Comparison of ENCODE assay signal across 10 mouse cellular contexts in genomic region chr19:47387395-47387794, GRCm38 (mm10).
DNase-seq lines count a peak whose midpoint lies in the region; ATAC-seq and TF ChIP-seq lines count a peak whose summit lies in the region.
"Had no signal": no experiment of that assay in that cellular context is flagged by ENCODE, and none has a peak within 500 bp of the region (broad histone marks: within the 10 kb centered on the region; RNA-seq: fewer than 3 reads in every experiment).

No protein-coding gene starts in this region.

- no peaks in the 10 kb centered on the region for H3K27me3 ChIP-seq in forebrain, embryonic 10.5 days (ENCODE audit: poor library complexity, severe bottlenecking)
- H3K27me3 ChIP-seq in forebrain, embryonic 13.5 days, result no peaks in the 10 kb centered on the region
- no peaks in the 10 kb centered on the region for H3K27me3 ChIP-seq in neural tube, embryonic 13.5 days
- no peaks in the 10 kb centered on the region for H3K27me3 ChIP-seq in lung, embryonic 14.5 days (ENCODE audit: insufficient read depth, low read length)
- no peaks in the 10 kb centered on the region for H3K27me3 ChIP-seq in thymus, adult 2 months (ENCODE audit: control insufficient read depth, insufficient read depth, low read length)

- no peak for TF ChIP-seq CTCF in lung, embryonic 14.5 days (IDR thresholded peaks at IDR 0.05; ENCODE audit: low read depth)
- no peak for TF ChIP-seq CTCF in thymus, adult 2 months (IDR thresholded peaks at IDR 0.05; ENCODE audit: borderline replicate concordance, control insufficient read depth, extremely low read depth, insufficient read depth, low read length, poor library complexity)

- no peak overlapping the region for H3K9ac ChIP-seq in forebrain, embryonic 13.5 days
- H3K9ac ChIP-seq in neural tube, embryonic 13.5 days, result no peak overlapping the region
- peak overlapping the region; percentile 27; the same call in 1 of the 2 replicates for H3K9ac ChIP-seq in lung, embryonic 14.5 days

- 65% methylated on average over 6 of the region's 6 CpGs for WGBS in forebrain, embryonic 10.5 days
- 77% methylated on average over 6 of the region's 6 CpGs for WGBS in forebrain, embryonic 13.5 days
- WGBS in neural tube, embryonic 13.5 days, result 58% methylated on average over 6 of the region's 6 CpGs
- 13% methylated on average over 6 of the region's 6 CpGs for WGBS in lung, embryonic 14.5 days
- 91% methylated on average over 6 of the region's 6 CpGs for WGBS in thymus, adult 2 months

- peaks cover 27% of the 10 kb centered on the region; the same call in 1 of the 2 replicates for H3K4me1 ChIP-seq in forebrain, embryonic 10.5 days
- no peaks in the 10 kb centered on the region for H3K4me1 ChIP-seq in forebrain, embryonic 13.5 days
- H3K4me1 ChIP-seq in neural tube, embryonic 13.5 days (replicated peaks), result peaks cover 12% of the 10 kb centered on the region; the same call in 1 of the 2 replicates
- peaks cover 11% of the 10 kb centered on the region; the same call in 1 of the 2 replicates for H3K4me1 ChIP-seq in lung, embryonic 14.5 days (ENCODE audit: insufficient read depth)
- peaks cover 4% of the 10 kb centered on the region; the same call in 1 of the 2 replicates for H3K4me1 ChIP-seq in thymus, adult 2 months (replicated peaks; ENCODE audit: control insufficient read depth, insufficient read depth, low read length)

- no peak overlapping the region for H3K4me3 ChIP-seq in forebrain, embryonic 10.5 days
- no peak overlapping the region for H3K4me3 ChIP-seq in forebrain, embryonic 13.5 days
- no peak overlapping the region for H3K4me3 ChIP-seq in neural tube, embryonic 13.5 days
- H3K4me3 ChIP-seq in lung, embryonic 14.5 days (ENCODE audit: low read depth, low read length), result no peak overlapping the region
- H3K4me3 ChIP-seq in thymus, adult 2 months (ENCODE audit: control insufficient read depth, insufficient read depth, low read length), result no peak overlapping the region

- H3K4me2 ChIP-seq in forebrain, embryonic 13.5 days, result no peak overlapping the region
- no peak overlapping the region for H3K4me2 ChIP-seq in neural tube, embryonic 13.5 days
- no peak overlapping the region for H3K4me2 ChIP-seq in lung, embryonic 14.5 days

- no peaks in the 10 kb centered on the region for H3K9me3 ChIP-seq in forebrain, embryonic 10.5 days
- no peaks in the 10 kb centered on the region for H3K9me3 ChIP-seq in forebrain, embryonic 13.5 days (replicated peaks)
- H3K9me3 ChIP-seq in neural tube, embryonic 13.5 days, result no peaks in the 10 kb centered on the region
- no peaks in the 10 kb centered on the region for H3K9me3 ChIP-seq in lung, embryonic 14.5 days (ENCODE audit: low read depth, low read length)

- no peak for ATAC-seq in forebrain, embryonic 13.5 days
- no peak for ATAC-seq in neural tube, embryonic 13.5 days (ENCODE audit: low read depth)
- ATAC-seq in lung, embryonic 14.5 days (ENCODE audit: insufficient read depth), result peak; percentile 50; the same call in 1 of the 2 replicates

- intact Hi-C loops in left cerebral cortex, postnatal 4 days (cut with DNase I), result no loop called here

- no peaks in the 10 kb centered on the region for H3K36me3 ChIP-seq in forebrain, embryonic 10.5 days (replicated peaks)
- H3K36me3 ChIP-seq in forebrain, embryonic 13.5 days (ENCODE audit: poor library complexity, severe bottlenecking), result no peaks in the 10 kb centered on the region
- no peaks in the 10 kb centered on the region for H3K36me3 ChIP-seq in neural tube, embryonic 13.5 days
- H3K36me3 ChIP-seq in lung, embryonic 14.5 days (ENCODE audit: insufficient read depth), result no peaks in the 10 kb centered on the region
- no peaks in the 10 kb centered on the region for H3K36me3 ChIP-seq in thymus, adult 2 months (ENCODE audit: control insufficient read depth, insufficient read depth, low read length)

- no peak for TF ChIP-seq POLR2A in thymus, adult 2 months (IDR thresholded peaks at IDR 0.05; ENCODE audit: control insufficient read depth, extremely low read depth, insufficient read depth, low read length, poor library complexity)

- H3K27ac ChIP-seq in forebrain, embryonic 10.5 days, result peak overlapping the region; percentile 32; the same call in 1 of the 2 replicates
- no peak overlapping the region for H3K27ac ChIP-seq in forebrain, embryonic 13.5 days
- H3K27ac ChIP-seq in neural tube, embryonic 13.5 days (replicated peaks), result peak overlapping the region; percentile 11; the same call in 1 of the 2 replicates
- peak overlapping the region; percentile 79 for H3K27ac ChIP-seq in lung, embryonic 14.5 days (ENCODE audit: low read depth)
- no peak overlapping the region for H3K27ac ChIP-seq in thymus, adult 2 months (ENCODE audit: control insufficient read depth, insufficient read depth, low read length)

- DNase-seq in forebrain, embryonic 10.5 days (ENCODE audit: extremely low spot score, low spot score), result no peak
- no peak for DNase-seq in neural tube, embryonic 10.5 days (ENCODE audit: extremely low spot score, low spot score)
- DNase-seq in lung, embryonic 14.5 days, result peak; percentile 59
- DNase-seq in adrenal gland, adult (ENCODE audit: inconsistent age in 2 of 2, low spot score in 1 of 2), result no peak
- DNase-seq in thymus, adult 2 months, result no peak
- DNase-seq in left cerebral cortex, postnatal 4 days, result no peak
- DNase-seq: adrenal gland, postnatal 36 days; cerebellum, postnatal 25 days had no signal

Comparison
In these comparisons a context has a peak if more than half of its experiments do, and no peak if none do; other contexts are left out.
1. H3K27ac ChIP-seq: peak in forebrain, embryonic 10.5 days (single experiment), neural tube, embryonic 13.5 days (single experiment) and lung, embryonic 14.5 days (single experiment); none in forebrain, embryonic 13.5 days (single experiment) and thymus, adult 2 months (single experiment).